Mouse (Mus musculus): ENCODE measurements around the gene Anxa3.

Gene Anxa3

GRCm38 (mm10) chr5:96847986-96848385 is 54.8 kb downstream of the Anxa3 start:
- peak; percentile 89 for DNase-seq (ENCODE audit: low read depth, low spot score)

DNA sequence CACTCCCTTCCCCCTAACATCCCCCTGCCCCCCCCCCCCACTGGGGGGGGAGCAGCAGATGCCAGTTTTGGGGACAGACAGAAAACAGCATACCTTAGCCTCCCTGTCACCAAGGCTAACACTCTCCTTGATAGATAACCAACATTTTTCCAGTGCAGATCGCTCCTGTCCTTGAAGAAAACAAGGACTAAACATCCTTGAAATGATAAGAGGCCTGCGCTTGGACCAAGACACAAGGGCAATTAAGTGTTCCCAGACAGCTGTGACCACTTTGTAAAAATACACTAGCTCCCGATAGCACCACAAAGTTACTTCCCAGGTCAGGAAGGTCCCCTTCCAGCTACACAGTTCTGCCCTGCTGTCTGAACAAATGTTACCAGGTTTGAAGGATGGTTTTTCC is 55.2 kb downstream of the Anxa3 start:
- no peak for DNase-seq (ENCODE audit: low read depth, low spot score)

GRCm38 (mm10) chr5:96849232-96849631 is 56.1 kb downstream of the Anxa3 start:
- no peak for DNase-seq (ENCODE audit: low read depth, low spot score)

GRCm38 (mm10) chr5:96853451-96853850 is 60.3 kb downstream of the Anxa3 start:
- DNase-seq (ENCODE audit: low read depth, low spot score): no peak

- DNase-seq (ENCODE audit: low read depth, low spot score): no peak
These were observed 61.2 kb downstream of the Anxa3 start for GRCm38 (mm10) chr5:96854350-96854749.

GRCm38 (mm10) chr5:96859938-96860337 is 66.8 kb downstream of the Anxa3 start:
- DNase-seq (ENCODE audit: low read depth, low spot score): no peak

DNA sequence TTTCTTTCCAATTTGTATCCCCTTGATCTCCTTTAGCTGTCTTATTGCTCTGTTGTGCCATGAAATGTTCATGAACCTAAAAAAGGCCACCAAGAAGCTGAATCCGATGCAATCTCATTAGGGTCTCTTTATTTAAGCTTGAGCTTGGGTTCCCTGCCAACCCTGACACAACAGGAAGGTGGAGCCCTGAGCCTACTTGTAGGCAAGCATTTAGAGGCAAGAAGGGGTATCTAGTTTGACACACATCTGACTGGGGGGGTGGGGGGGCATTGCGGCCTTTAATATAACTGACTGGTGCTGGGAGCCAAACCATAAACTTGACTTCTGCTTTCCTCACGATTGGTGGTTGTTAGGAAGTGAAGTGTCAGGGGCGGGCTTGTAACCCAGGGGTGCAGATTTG is 74.0 kb downstream of the Anxa3 start:
- no peak for DNase-seq (ENCODE audit: low read depth, low spot score)

- DNase-seq (ENCODE audit: low read depth, low spot score): no peak
These were observed 75.8 kb downstream of the Anxa3 start for GRCm38 (mm10) chr5:96868893-96869292.

GRCm38 (mm10) chr5:96870996-96871395 is 77.9 kb downstream of the Anxa3 start:
- DNase-seq (ENCODE audit: low read depth, low spot score): no peak

DNA sequence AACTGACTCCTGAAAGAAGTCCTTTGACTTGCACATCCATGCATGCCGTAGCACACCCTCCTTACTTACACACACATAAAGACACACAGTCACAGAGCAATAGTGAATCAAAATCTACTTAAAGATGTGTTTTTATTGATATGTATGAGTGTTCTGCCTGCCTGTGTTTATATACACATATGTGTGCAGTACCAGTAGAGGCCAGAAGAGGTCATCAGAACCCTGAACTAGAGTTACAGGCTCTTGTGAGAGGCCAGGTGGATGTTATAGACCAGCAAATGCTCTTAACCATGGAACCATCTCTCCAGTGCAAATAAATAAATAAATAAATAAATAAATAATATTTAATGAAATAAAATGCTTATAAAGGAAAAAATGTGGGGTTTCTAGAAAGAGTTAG is 85.0 kb downstream of the Anxa3 start:
- peak; percentile 67 for DNase-seq (ENCODE audit: low read depth, low spot score)

- no peak for DNase-seq (ENCODE audit: low read depth, low spot score)
These were observed 85.9 kb downstream of the Anxa3 start for GRCm38 (mm10) chr5:96878851-96879540.

DNA sequence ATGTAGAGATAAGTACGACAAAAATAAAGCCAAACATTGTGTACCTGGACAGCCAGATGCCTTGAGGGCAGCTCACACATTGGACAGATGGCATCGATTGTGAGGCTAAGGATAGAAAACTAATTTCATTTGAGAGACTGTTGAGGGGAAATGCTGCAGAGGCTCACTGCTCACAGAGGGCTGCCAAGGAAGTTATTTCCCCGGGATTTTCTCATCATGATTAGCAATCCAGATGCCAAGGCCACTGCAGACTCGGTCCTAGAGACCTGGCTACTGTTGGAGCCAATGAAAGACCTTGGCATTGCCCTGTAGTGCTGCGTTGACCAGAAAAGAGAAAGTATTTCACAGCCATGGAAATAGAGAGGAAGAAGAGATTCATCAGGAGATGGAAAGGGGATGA is 87.1 kb downstream of the Anxa3 start:
- DNase-seq (ENCODE audit: low read depth, low spot score): no peak

GRCm38 (mm10) chr5:96881118-96881517 is 88.0 kb downstream of the Anxa3 start:
- no peak for DNase-seq (ENCODE audit: low read depth, low spot score)

GRCm38 (mm10) chr5:96881613-96882012 is 88.5 kb downstream of the Anxa3 start:
- DNase-seq (ENCODE audit: low read depth, low spot score): no peak

DNA sequence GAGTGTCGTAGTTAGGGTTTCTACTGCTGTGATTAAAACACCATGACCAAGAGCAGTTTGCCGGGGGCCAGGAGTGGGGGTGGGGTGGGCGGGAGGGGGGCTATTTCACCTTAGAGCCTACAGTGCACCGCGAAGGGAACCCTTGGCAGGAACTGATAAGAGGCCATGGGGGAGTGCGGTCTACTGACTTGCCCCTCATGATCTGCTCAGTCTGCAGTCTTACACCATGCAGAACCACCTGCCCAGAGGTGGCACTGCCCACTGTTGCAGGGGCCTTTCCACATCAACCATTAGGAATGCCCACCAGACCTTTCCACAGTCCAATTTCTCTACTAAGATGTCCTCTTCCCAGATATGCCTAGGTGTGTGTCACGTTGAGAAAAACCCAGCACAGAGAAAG is 92.1 kb downstream of the Anxa3 start:
- DNase-seq (ENCODE audit: low read depth, low spot score): no peak

DNA sequence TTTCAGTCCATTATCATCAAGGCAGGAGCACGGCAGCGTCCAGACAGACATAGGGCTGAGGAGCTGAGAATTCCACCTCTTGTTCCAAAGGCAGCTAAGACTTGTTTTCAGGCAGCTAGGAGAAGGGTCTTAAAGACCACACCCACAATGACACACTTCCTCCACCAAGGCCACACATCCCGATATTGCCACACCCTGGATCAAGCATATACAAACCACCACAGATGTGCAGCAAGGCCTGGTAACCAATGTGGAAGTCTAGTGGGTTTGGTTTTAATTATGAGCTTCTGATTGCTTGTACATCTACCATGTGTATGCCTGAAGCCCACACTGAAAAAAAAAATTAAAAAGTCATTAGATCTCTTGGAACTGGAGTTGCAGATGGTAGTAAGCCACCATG is 95.3 kb downstream of the Anxa3 start:
- DNase-seq (ENCODE audit: low read depth, low spot score): no peak

- no peak for DNase-seq (ENCODE audit: low read depth, low spot score)
These were observed 97.2 kb downstream of the Anxa3 start for GRCm38 (mm10) chr5:96890367-96890766.

Measured in ES-CJ7 (cell line).